Mouse (Mus musculus) spleen, adult 18-20 months (tissue): ENCODE measurements around the gene Tmem206.

Experiments
- DNase-seq, 2 experiments: peaks; one replicate each; pipeline ENCODE4 v3.0.0; 2022; ENCODE audit warnings: mixed read lengths in 2 of 2

The Tmem206 gene

GRCm38 (mm10) chr1:191353836-191354235, 28.1 kb downstream of the Tmem206 start:
- no peak for DNase-seq

DNA sequence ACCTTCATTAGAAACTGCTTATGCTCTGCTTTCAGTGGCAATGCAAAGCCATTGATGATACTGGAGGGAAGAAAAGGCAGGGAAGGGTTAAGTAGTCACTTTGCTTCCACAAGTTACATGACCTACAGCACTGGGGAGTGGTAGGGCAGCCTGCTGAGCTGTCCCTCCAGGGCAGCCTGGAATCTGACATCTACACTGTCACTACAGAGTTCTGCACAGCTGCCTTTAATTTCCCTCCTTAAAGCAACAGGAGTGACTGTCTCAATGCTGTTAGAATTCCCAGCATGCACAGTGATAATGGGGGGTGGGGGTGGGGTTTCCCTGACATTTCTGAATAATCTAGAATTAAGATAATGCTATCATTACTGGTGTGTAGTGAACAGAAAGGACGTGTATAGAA, 31.2 kb downstream of the Tmem206 start:
- DNase-seq, result no peak

DNA sequence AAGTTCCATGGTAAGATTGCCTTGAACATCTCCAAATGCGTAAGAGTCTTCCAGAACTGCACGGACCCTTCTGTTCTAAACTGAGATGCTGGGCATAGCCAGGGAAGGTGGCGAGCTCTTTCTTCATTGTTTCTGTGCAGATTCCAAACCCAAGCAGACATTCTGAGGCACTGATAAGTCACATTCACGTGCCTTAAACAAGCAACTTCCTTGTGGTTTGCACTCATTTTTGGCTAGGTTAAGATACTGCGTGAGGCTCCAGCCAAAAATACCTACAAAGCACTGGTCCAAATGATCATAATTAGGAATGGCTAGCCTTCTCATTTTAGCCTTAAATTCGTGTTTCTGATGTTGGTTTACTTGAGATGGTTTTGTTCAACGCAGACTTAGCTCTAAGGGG, 33.8 kb downstream of the Tmem206 start:
- DNase-seq, result no peak

DNA sequence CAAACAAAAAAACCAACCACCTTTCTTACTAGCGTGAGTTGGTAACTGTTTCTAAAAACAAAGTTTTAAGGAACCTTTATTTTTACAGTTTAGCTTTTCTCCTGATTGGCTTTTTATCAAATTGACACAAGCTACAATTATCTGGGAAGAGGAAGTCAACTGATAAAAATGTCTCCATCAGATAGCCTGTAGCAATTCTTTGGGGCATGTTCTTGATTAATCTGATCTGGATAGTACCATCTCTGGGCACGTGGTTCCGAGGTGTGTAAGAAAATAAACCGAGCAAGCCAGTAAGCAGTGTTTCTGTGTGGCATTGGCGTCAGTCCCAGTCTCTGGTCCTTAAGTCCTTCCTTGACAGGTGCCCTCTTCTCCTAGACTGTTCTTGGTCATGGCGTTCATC, 36.7 kb downstream of the Tmem206 start:
- no peak for DNase-seq

GRCm38 (mm10) chr1:191364477-191364876, 38.8 kb downstream of the Tmem206 start:
- DNase-seq, result no peak

DNA sequence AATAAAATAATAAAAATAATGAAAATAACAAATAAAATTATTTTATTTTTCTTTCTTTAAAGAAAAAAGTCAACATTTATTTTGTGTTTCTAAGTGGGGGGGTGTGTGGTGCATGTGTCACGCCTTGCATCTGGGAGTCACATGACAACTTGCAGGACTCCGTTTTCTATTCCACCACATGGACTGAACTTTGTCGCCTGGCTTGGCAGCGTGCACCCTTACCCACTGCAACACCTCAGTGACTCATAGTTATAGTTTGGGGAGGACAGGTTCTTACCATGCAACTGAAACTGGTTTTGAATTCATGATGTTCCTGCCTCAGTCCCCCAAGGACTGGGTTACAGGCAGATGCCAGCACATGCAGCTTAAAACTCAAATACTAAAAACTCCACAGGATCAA, 42.5 kb downstream of the Tmem206 start:
- no peak for DNase-seq

DNA sequence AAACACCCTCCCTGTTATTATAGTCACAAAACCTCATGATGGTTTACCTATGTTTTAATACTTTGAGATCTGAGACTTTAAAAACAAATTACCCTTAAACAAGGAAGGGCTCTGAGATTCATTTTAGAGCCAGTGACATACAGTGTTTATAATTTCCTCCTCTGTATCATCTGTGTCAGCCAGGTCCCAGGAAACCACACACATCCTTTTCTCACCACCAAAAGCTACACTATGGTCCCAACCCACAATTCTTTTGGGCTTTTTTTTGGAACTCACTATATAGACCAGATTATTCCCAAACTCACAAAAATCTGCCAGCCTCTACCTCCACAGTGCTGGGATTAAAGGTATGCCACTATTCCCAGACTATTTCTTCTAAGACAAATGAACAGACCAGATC, 43.4 kb downstream of the Tmem206 start:
- DNase-seq, result no peak

DNA sequence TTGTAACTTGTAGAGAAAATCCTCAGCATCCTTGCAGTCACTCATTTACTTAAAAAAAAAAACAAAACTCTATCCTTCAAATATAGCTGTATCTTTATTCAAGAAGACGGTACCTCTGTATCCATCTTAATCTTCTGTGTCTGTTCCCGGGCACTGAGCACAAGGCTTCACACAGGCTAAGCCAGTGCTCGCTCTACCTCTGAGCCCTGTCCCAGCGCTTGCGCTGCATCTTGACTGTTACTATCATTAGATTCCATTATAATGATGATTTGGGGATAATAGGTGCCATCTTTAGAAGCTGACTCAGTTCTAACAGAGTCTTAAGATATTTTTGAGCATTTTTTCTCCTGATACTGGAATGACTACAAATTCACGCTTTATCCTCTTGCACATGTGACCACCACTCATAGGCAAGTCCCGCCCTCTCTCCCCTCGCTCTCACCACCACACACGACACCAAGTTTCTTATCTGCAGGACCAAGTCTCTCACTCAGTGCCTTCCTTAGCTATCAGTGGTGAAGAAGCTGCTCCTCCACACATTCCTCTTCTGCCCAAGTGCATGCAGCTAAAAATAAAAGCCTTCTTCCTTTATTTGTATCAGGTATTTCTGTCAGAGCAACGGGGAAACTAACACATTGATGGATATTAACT, 49.4 kb downstream of the Tmem206 start:
- DNase-seq, result no peak

DNA sequence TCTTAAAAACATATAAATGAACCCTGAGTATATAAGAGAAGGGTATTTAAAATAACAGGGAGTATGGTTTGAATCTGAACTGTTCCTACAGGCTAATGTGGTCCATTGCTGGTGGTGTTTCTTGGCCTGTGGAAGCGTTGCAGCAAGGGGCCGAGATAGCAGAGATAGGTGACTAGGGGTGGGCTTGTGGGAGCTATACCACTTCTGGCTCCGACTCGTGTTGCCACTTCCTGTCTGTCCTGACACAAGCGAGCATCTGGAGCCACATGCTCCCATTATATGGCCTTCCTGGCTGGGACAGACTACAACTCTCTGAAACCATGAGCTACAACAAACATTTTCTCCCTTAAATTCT, 49.9 kb downstream of the Tmem206 start:
- DNase-seq, result no peak

DNA sequence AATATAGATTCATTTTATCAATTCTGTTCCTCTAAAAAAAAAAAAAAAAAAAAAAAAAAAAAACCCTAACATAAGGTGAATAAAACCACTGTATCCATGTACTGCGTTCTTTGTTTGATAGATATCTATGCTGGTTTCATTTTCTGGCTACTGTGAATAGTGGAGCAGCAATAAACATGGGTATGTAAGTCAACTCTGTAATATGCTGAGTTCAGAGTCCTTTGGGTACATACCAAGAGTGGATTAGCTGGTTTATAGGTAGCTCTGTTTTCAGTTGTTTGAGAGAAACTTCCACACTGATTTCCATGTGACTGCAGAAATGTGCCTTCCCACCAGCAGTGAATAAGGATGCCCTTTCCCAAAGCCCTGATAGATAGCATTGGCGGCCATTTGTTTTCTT, 52.4 kb downstream of the Tmem206 start:
- DNase-seq, result no peak

GRCm38 (mm10) chr1:191380843-191381242, 55.1 kb downstream of the Tmem206 start:
- DNase-seq, result no peak

GRCm38 (mm10) chr1:191381955-191382736, 56.4 kb downstream of the Tmem206 start:
- DNase-seq, result no peak

DNA sequence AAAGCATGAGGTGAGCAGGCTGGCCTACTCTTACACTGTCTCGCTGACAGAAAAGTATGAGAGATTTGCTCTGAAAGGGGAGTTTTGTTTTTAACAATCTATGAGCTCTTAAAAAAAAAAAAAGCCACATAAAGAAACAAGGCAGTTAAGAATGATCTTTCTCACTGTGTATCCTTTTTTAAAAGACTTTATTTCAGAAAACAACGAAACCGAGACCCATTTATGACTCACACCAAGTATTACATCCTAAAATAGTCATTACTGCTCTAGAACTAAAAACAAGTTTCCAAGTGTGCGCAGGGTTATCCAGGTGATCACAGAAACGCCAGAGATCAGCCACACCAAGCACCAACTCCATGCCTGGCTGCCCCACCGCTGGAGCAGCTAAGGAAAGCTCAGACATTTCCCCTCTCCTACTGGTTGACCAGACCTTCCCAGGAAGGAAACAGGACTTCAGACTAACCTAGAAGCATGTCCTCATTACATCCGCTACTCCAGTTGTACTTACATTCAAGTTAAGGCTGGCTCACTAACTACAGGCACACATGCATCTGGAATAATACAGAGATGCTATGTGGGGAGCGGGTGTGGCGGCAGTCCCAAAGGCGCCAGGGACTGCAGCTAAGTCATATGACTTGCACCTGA, 59.2 kb downstream of the Tmem206 start:
- no peak for DNase-seq

- DNase-seq, result peak in 1 of 2 experiments; percentile 52
Observed at GRCm38 (mm10) chr1:191391311-191391710, 65.6 kb downstream of the Tmem206 start.

- DNase-seq, result no peak
Observed at GRCm38 (mm10) chr1:191393536-191393935, 67.8 kb downstream of the Tmem206 start.

- no peak for DNase-seq
Observed at GRCm38 (mm10) chr1:191394126-191394525, 68.4 kb downstream of the Tmem206 start.

DNA sequence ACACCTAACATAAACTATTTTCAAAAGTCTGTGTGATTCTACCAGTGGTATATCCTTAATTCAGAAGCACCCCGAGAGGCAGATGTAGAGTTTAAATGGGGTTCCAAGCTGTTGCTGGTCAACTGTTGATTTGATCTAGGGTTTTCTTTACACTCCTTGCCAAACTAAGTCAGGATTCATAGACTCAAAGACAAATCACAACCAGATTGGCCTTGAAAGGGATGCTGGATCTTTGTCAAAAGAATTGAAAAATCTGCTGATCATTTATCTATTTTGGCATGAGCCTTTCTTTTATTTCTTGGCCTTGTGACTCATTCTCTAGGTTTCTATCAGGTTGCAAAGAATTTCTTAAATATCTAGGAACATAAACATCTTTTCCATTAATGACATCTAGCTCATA, 69.5 kb downstream of the Tmem206 start:
- no peak for DNase-seq

DNA sequence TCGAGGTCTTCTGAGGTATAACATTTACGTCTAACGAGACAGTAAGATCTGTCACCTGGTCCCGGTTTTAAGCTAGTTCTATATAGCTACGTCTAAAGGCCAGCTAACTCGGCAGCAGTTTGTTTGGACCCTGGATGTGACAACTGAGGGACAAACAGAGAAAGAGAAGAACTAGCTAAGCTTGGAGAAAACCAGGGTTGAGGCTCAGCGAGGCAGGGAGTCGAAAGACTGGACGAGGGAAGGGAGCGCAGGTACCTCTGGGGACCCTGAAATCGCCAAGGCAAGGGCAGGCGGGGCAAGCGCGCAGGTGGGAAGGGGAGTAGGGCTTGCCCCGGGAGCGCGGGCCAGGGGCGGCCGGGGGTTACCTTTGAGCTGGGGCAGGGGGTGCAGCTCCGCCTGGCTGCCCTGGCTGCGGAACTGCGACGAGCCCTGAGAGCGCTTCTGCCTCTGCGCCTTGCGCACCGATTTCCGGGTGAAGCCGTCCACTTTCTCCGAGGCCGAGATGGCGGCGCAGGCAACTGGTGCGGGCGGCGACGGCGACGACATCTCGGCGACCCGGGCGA, 70.2 kb downstream of the Tmem206 start:
- peak; percentile 68 to 71 for DNase-seq

GRCm38 (mm10) chr1:191396446-191396845, 70.7 kb downstream of the Tmem206 start:
- DNase-seq, result peak; percentile 58 to 72

GRCm38 (mm10) chr1:191396897-191397849, 71.5 kb downstream of the Tmem206 start:
- DNase-seq, result peak; percentile 98 to 99
